Mouse (Mus musculus) 3134 (cell line): ENCODE data around the gene Slc38a2.
A peak's percentile ranks its signal among the peaks of the same experiment; 100 is the strongest.

ENCODE experiments used
- DNase-seq: peaks from one replicate; pipeline ENCODE4 v3.0.0-alpha.2; 2011; ENCODE audit warnings: low spot score; ENCODE audit not compliant: insufficient read length; ENCODE audit errors: extremely low read depth

Gene Slc38a2

GRCm38 (mm10) chr15:96699521-96700511 lies at the start of gene Slc38a2:
Gene Slc38a2, minus strand, starts transcription at chr15:96699730.
- DNase-seq = peak; percentile 91

GRCm38 (mm10) chr15:96749101-96749500 lies 49.6 kb upstream of the Slc38a2 start:
- no peak for DNase-seq

GRCm38 (mm10) chr15:96747551-96747950 lies 48.0 kb upstream of the Slc38a2 start:
- no peak for DNase-seq

- no peak for DNase-seq
Observed at GRCm38 (mm10) chr15:96746986-96747385, 47.5 kb upstream of the Slc38a2 start.

GRCm38 (mm10) chr15:96745299-96745698 lies 45.8 kb upstream of the Slc38a2 start:
- no peak for DNase-seq

GRCm38 (mm10) chr15:96744882-96745296 lies 45.4 kb upstream of the Slc38a2 start:
- no peak for DNase-seq

- DNase-seq = no peak
Observed at GRCm38 (mm10) chr15:96744153-96744881, 44.8 kb upstream of the Slc38a2 start.

- peak; percentile 19 for DNase-seq
Observed at GRCm38 (mm10) chr15:96743257-96743656, 43.7 kb upstream of the Slc38a2 start.

- DNase-seq = no peak
Observed at GRCm38 (mm10) chr15:96742591-96743241, 43.2 kb upstream of the Slc38a2 start.

GRCm38 (mm10) chr15:96740865-96741561 lies 41.5 kb upstream of the Slc38a2 start:
- no peak for DNase-seq

- no peak for DNase-seq
Observed at GRCm38 (mm10) chr15:96740091-96740490, 40.6 kb upstream of the Slc38a2 start.

GRCm38 (mm10) chr15:96736663-96737385 lies 37.3 kb upstream of the Slc38a2 start:
- DNase-seq = no peak

- no peak for DNase-seq
Observed at GRCm38 (mm10) chr15:96735562-96736160, 36.1 kb upstream of the Slc38a2 start.

GRCm38 (mm10) chr15:96734423-96734822 lies 34.9 kb upstream of the Slc38a2 start:
- DNase-seq = no peak

- DNase-seq = peak; percentile 70
Observed at GRCm38 (mm10) chr15:96730416-96730815, 30.9 kb upstream of the Slc38a2 start.

GRCm38 (mm10) chr15:96729785-96730184 lies 30.3 kb upstream of the Slc38a2 start:
- DNase-seq = peak; percentile 79

- DNase-seq = no peak
Observed at GRCm38 (mm10) chr15:96728993-96729392, 29.5 kb upstream of the Slc38a2 start.

GRCm38 (mm10) chr15:96728346-96728745 lies 28.8 kb upstream of the Slc38a2 start:
- DNase-seq = no peak

- no peak for DNase-seq
Observed at GRCm38 (mm10) chr15:96724506-96724905, 25.0 kb upstream of the Slc38a2 start.
